Mouse (Mus musculus): Measurements from ENCODE around the gene Sema6c. TPM values are rescaled to one million over a fixed set of nuclear protein-coding genes. Genes with fewer than 3 reads are reported as not detected.
A peak's percentile ranks its signal among the peaks of the same experiment; 100 is the strongest.
"Not testable (repeated sequence)": the region's sequence is repeated elsewhere in the genome, so short reads cannot be mapped to it uniquely, and the experiment has no call there.

Gene Sema6c
- polyA plus RNA-seq, 1 experiment from 2014 or later = 18.9 TPM

- no peak for ATAC-seq
- H3K36me3 ChIP-seq (ENCODE audit: control insufficient read depth, insufficient read depth, low read length) = peaks cover 11% of the 10 kb centered on the region; the same call in 1 of the 2 replicates
- H3K9me3 ChIP-seq (replicated peaks; ENCODE audit: control insufficient read depth, low read length, poor library complexity, severe bottlenecking) = no peaks in the 10 kb centered on the region
- no peak overlapping the region for H3K27ac ChIP-seq (ENCODE audit: low read length)
- no peak overlapping the region for H3K4me3 ChIP-seq (ENCODE audit: low read depth, low read length)
- H3K4me2 ChIP-seq (ENCODE audit: low read length) = no peak overlapping the region
- WGBS = 30% methylated on average over 2 of the region's 2 CpGs
- no peaks in the 10 kb centered on the region for H3K4me1 ChIP-seq (ENCODE audit: control insufficient read depth, insufficient read depth, low read length)
- H3K9ac ChIP-seq (ENCODE audit: low read depth, low read length) = no peak overlapping the region
- H3K27me3 ChIP-seq (ENCODE audit: control insufficient read depth, insufficient read depth, low read depth, low read length) = no peaks in the 10 kb centered on the region
Measured at GRCm38 (mm10) chr3:95210585-95210984, 50.3 kb downstream of the Sema6c start.

GRCm38 (mm10) chr3:95212889-95213608 is 52.8 kb downstream of the Sema6c start:
- H3K36me3 ChIP-seq (ENCODE audit: control insufficient read depth, insufficient read depth, low read length); H3K4me3 ChIP-seq (ENCODE audit: low read depth, low read length); H3K27me3 ChIP-seq (ENCODE audit: control insufficient read depth, insufficient read depth, low read depth, low read length); H3K9me3 ChIP-seq (replicated peaks; ENCODE audit: control insufficient read depth, low read length, poor library complexity, severe bottlenecking); H3K27ac ChIP-seq (ENCODE audit: low read length); H3K4me2 ChIP-seq (ENCODE audit: low read length); H3K9ac ChIP-seq (ENCODE audit: low read depth, low read length); ATAC-seq: not testable (repeated sequence)
- peaks cover 11% of the 10 kb centered on the region for H3K4me1 ChIP-seq (ENCODE audit: control insufficient read depth, insufficient read depth, low read length)
- 94% methylated on average over 7 of the region's 10 CpGs for WGBS

GRCm38 (mm10) chr3:95213609-95213975 is 53.3 kb downstream of the Sema6c start:
- Histone ChIP-seq H3K9ac (ENCODE audit: low read depth, low read length) (no peak overlapping the region), H3K4me1 (ENCODE audit: control insufficient read depth, insufficient read depth, low read length) (peaks cover 13% of the 10 kb centered on the region), H3K27ac (ENCODE audit: low read length) (no peak overlapping the region), H3K9me3 (replicated peaks; ENCODE audit: control insufficient read depth, low read length, poor library complexity, severe bottlenecking) (no peaks in the 10 kb centered on the region), H3K36me3 (ENCODE audit: control insufficient read depth, insufficient read depth, low read length) (peaks cover 5% of the 10 kb centered on the region; the same call in 1 of the 2 replicates), H3K27me3 (ENCODE audit: control insufficient read depth, insufficient read depth, low read depth, low read length) (no peaks in the 10 kb centered on the region), H3K4me2 (ENCODE audit: low read length) (no peak overlapping the region), H3K4me3 (ENCODE audit: low read depth, low read length) (no peak overlapping the region)
- no peak for ATAC-seq
- 97% methylated on average over 1 of the region's 1 CpGs for WGBS

GRCm38 (mm10) chr3:95216655-95217254 is 56.5 kb downstream of the Sema6c start:
- Histone ChIP-seq H3K9ac (ENCODE audit: low read depth, low read length) (peak overlapping the region; percentile 89), H3K9me3 (replicated peaks; ENCODE audit: control insufficient read depth, low read length, poor library complexity, severe bottlenecking) (no peaks in the 10 kb centered on the region), H3K4me2 (ENCODE audit: low read length) (peak overlapping the region; percentile 69), H3K27ac (ENCODE audit: low read length) (peak overlapping the region; percentile 94; the same call in 1 of the 2 replicates), H3K4me1 (ENCODE audit: control insufficient read depth, insufficient read depth, low read length) (peaks cover 13% of the 10 kb centered on the region), H3K4me3 (ENCODE audit: low read depth, low read length) (peak overlapping the region; percentile 79), H3K36me3 (ENCODE audit: control insufficient read depth, insufficient read depth, low read length) (peaks cover 17% of the 10 kb centered on the region), H3K27me3 (ENCODE audit: control insufficient read depth, insufficient read depth, low read depth, low read length) (no peaks in the 10 kb centered on the region)
- ATAC-seq = no peak
- 15% methylated on average over 4 of the region's 4 CpGs for WGBS

GRCm38 (mm10) chr3:95217255-95218134 is 57.2 kb downstream of the Sema6c start, which contains the start of gene Gabpb2:
TSS of gene Gabpb2 (minus strand) at chr3:95217916.
- Histone ChIP-seq H3K4me2 (ENCODE audit: low read length) (peak within 1 kb of the TSS; percentile 69), H3K4me3 (ENCODE audit: low read depth, low read length) (peak within 1 kb of the TSS; percentile 79), H3K27ac (ENCODE audit: low read length) (peak within 1 kb of the TSS; percentile 94), H3K9me3 (replicated peaks; ENCODE audit: control insufficient read depth, low read length, poor library complexity, severe bottlenecking) (no peaks in the 10 kb centered on the region), H3K9ac (ENCODE audit: low read depth, low read length) (peak within 1 kb of the TSS; percentile 89), H3K4me1 (ENCODE audit: control insufficient read depth, insufficient read depth, low read length) (peaks cover 13% of the 10 kb centered on the region), H3K27me3 (ENCODE audit: control insufficient read depth, insufficient read depth, low read depth, low read length) (no peaks in the 10 kb centered on the region), H3K36me3 (ENCODE audit: control insufficient read depth, insufficient read depth, low read length) (peaks cover 17% of the 10 kb centered on the region)
- peak; percentile 90 for ATAC-seq
- under 1% methylated on average over 56 of the region's 56 CpGs for WGBS

GRCm38 (mm10) chr3:95218466-95219137 is 58.3 kb downstream of the Sema6c start:
- no peak overlapping the region for H3K9ac ChIP-seq (ENCODE audit: low read depth, low read length)
- H3K4me1 ChIP-seq (ENCODE audit: control insufficient read depth, insufficient read depth, low read length) = peaks cover 13% of the 10 kb centered on the region
- H3K9me3 ChIP-seq (replicated peaks; ENCODE audit: control insufficient read depth, low read length, poor library complexity, severe bottlenecking) = no peaks in the 10 kb centered on the region
- 81% methylated on average over 6 of the region's 6 CpGs for WGBS
- peaks cover 17% of the 10 kb centered on the region for H3K36me3 ChIP-seq (ENCODE audit: control insufficient read depth, insufficient read depth, low read length)
- H3K27me3 ChIP-seq (ENCODE audit: control insufficient read depth, insufficient read depth, low read depth, low read length) = no peaks in the 10 kb centered on the region
- no peak for ATAC-seq
- peak overlapping the region; percentile 94 for H3K27ac ChIP-seq (ENCODE audit: low read length)
- H3K4me3 ChIP-seq (ENCODE audit: low read depth, low read length) = no peak overlapping the region; the same call in 1 of the 2 replicates
- peak overlapping the region; percentile 69 for H3K4me2 ChIP-seq (ENCODE audit: low read length)

GRCm38 (mm10) chr3:95223041-95223440 is 62.8 kb downstream of the Sema6c start:
- Histone ChIP-seq H3K4me1 (ENCODE audit: control insufficient read depth, insufficient read depth, low read length) (peaks cover 24% of the 10 kb centered on the region), H3K9me3 (replicated peaks; ENCODE audit: control insufficient read depth, low read length, poor library complexity, severe bottlenecking) (no peaks in the 10 kb centered on the region), H3K27ac (ENCODE audit: low read length) (no peak overlapping the region), H3K4me2 (ENCODE audit: low read length) (no peak overlapping the region), H3K4me3 (ENCODE audit: low read depth, low read length) (no peak overlapping the region), H3K9ac (ENCODE audit: low read depth, low read length) (no peak overlapping the region), H3K27me3 (ENCODE audit: control insufficient read depth, insufficient read depth, low read depth, low read length) (no peaks in the 10 kb centered on the region), H3K36me3 (ENCODE audit: control insufficient read depth, insufficient read depth, low read length) (peaks cover 19% of the 10 kb centered on the region)
- no peak for ATAC-seq
- 91% methylated on average over 2 of the region's 2 CpGs for WGBS
